Mouse (Mus musculus) lung, embryonic 15.5 days (tissue): ENCODE measurements around the gene Ccl28. TPM values are rescaled to one million over a fixed set of nuclear protein-coding genes. Genes with fewer than 3 reads are reported as not detected.
A peak's percentile ranks its signal among the peaks of the same experiment; 100 is the strongest.
"Not testable (repeated sequence)": the region's sequence is repeated elsewhere in the genome, so short reads cannot be mapped to it uniquely, and the experiment has no call there.

ENCODE experiments used
- ATAC-seq: fragments of 200-750 bp; cut with Nextera tagmentation; 2 replicates; pipeline ENCODE4 v1.8.0; 2017; ENCODE audit warnings: moderate number of reproducible peaks, borderline replicate concordance; ENCODE audit not compliant: low FRiP score, low TSS enrichment; ENCODE audit errors: extremely low read depth
- H3K27ac ChIP-seq: fragments of 300-500 bp; sonication (generic); 2 replicates; pipeline ENCODE4 v1.5.1; 2015; ENCODE audit warnings: moderate library complexity, mild to moderate bottlenecking, inconsistent platforms
- H3K27me3 ChIP-seq: fragments of 300-500 bp; sonication (generic); 2 replicates; pipeline ENCODE4 v1.6.1; 2015; ENCODE audit warnings: inconsistent platforms
- H3K36me3 ChIP-seq: fragments of 300-500 bp; sonication (generic); 2 replicates; pipeline ENCODE4 v1.6.1; 2015; ENCODE audit warnings: inconsistent platforms
- H3K4me1 ChIP-seq: fragments of 300-500 bp; sonication (generic); 2 replicates; pipeline ENCODE4 v1.6.1; 2015; ENCODE audit warnings: inconsistent platforms
- H3K4me2 ChIP-seq: fragments of 300-500 bp; sonication (generic); 2 replicates; pipeline ENCODE4 v1.6.1; 2015; ENCODE audit warnings: inconsistent platforms, mild to moderate bottlenecking, moderate library complexity
- H3K4me3 ChIP-seq: fragments of 300-500 bp; sonication (generic); 2 replicates; pipeline ENCODE4 v1.5.1; 2015; ENCODE audit warnings: mild to moderate bottlenecking, inconsistent platforms
- H3K9ac ChIP-seq: fragments of 300-500 bp; sonication (generic); 2 replicates; pipeline ENCODE4 v1.6.1; 2015; ENCODE audit warnings: inconsistent platforms
- H3K9me3 ChIP-seq: fragments of 300-500 bp; sonication (generic); 2 replicates; pipeline ENCODE4 v1.6.1; 2016; ENCODE audit warnings: inconsistent platforms
- WGBS: fragments of 180-500 bp; shearing (Covaris S2); methylation state at CpG from one replicate; pipeline ENCODE4 v1.1.7; 2015; 5-methylcytosine and 5-hydroxymethylcytosine counted together
- polyA plus RNA-seq: library from polyadenylated mRNA; unstranded; fragments of >200 nt; fragmentation: Nextera tagmentation; extraction: Ambion mirVana; gene quantifications from 2 replicates; pipeline ENCODE4 v1.2.1, GENCODE M21; 2015

Ccl28 gene
- polyA plus RNA-seq, 1 experiment from 2014 or later: not detected

GRCm38 (mm10) chr13:119654734-119655133 is 31.1 kb downstream of the Ccl28 start:
- Histone ChIP-seq H3K4me3 (no peak overlapping the region), H3K9ac (no peak overlapping the region), H3K27me3 (no peaks in the 10 kb centered on the region), H3K4me1 (no peaks in the 10 kb centered on the region), H3K27ac (no peak overlapping the region), H3K4me2 (no peak overlapping the region), H3K36me3 (no peaks in the 10 kb centered on the region), H3K9me3 (no peaks in the 10 kb centered on the region)
- ATAC-seq: no peak
- WGBS: 87% methylated on average over 2 of the region's 2 CpGs

DNA sequence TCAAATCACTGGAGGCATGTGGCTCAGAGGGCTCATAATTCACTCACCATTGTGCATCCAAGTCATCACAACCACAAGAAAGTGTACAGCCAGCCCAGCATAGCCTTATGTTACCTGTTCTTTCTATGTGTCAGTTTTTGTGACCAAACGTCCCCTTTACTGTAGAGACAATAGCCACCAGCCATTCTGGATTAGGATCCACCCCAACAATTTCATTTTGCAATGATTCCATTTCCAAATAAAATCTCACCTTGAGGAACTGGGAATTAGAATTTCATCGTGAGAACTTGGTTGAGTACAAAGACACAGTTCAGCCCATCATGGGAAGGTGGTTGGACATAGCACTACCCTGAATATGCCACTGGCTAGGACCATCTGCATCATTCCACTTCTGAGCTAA is 32.6 kb downstream of the Ccl28 start:
- no peaks in the 10 kb centered on the region for H3K27me3 ChIP-seq
- no peaks in the 10 kb centered on the region for H3K4me1 ChIP-seq
- 74% methylated on average over 2 of the region's 2 CpGs for WGBS
- H3K9me3 ChIP-seq: no peaks in the 10 kb centered on the region
- H3K27ac ChIP-seq: no peak overlapping the region
- H3K36me3 ChIP-seq: no peaks in the 10 kb centered on the region
- H3K9ac ChIP-seq: no peak overlapping the region
- H3K4me3 ChIP-seq: no peak overlapping the region
- no peak overlapping the region for H3K4me2 ChIP-seq
- no peak for ATAC-seq

DNA sequence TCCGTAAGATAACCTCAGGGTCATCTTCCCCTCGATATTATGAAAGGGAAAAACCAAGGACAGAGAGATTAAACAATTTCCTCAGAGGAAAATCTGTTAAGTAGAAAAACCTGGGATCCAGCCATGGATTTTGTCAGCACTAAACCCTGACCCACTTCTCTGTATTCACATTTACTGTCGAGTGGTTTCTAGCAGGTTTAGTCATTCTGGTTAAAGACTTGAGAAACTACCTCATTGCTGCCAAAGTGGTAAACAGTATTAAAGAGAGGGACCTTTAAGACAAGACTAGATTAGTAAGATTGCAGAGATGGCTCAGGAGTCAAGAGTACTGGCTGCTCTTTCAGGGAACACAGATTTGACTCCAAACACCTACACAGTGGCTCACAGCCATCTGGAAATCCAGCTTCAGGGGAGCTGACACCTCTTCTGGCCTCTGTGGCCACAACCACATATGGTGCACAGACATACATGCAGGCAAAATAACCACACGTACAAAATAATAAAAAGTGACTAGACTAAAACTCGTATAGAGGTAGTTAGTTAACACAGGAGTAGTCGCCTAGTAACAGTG is 33.3 kb downstream of the Ccl28 start:
- H3K4me3 ChIP-seq: no peak overlapping the region
- H3K9me3 ChIP-seq: no peaks in the 10 kb centered on the region
- H3K27me3 ChIP-seq: no peaks in the 10 kb centered on the region
- H3K9ac ChIP-seq: no peak overlapping the region
- no peak overlapping the region for H3K27ac ChIP-seq
- H3K4me1 ChIP-seq: no peaks in the 10 kb centered on the region
- 70% methylated on average over 6 of the region's 6 CpGs for WGBS
- no peak for ATAC-seq
- H3K36me3 ChIP-seq: no peaks in the 10 kb centered on the region
- no peak overlapping the region for H3K4me2 ChIP-seq

- not testable (repeated sequence) for H3K36me3 ChIP-seq, H3K4me3 ChIP-seq, H3K27ac ChIP-seq, H3K27me3 ChIP-seq, ATAC-seq, H3K9ac ChIP-seq, H3K9me3 ChIP-seq, H3K4me2 ChIP-seq, H3K4me1 ChIP-seq
- 84% methylated on average over 7 of the region's 9 CpGs for WGBS
These were observed 37.8 kb downstream of the Ccl28 start for GRCm38 (mm10) chr13:119661420-119661819.

DNA sequence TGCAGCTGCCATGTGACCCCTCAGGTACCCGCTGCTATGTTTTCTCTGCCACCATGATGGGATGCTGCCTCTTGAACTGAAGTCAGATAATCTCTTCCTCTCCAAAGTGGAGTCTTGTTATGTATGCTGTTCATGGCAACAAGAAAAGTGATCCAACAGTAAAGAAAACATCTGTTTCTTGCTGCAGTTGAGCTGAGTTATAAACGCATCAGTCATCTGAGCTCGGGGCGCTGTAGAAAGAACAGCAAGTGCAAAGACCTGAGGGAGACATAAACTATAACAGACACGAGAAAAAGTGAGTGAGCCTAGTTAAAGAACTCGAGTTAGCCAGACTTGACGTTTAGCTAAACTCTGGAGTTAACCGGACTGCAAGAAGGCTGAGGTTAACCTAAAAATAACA is 55.2 kb downstream of the Ccl28 start:
- no peak overlapping the region for H3K27ac ChIP-seq
- H3K36me3 ChIP-seq: no peaks in the 10 kb centered on the region
- 56% methylated on average over 8 of the region's 8 CpGs for WGBS
- no peak overlapping the region for H3K9ac ChIP-seq
- H3K4me1 ChIP-seq: no peaks in the 10 kb centered on the region
- no peaks in the 10 kb centered on the region for H3K27me3 ChIP-seq
- ATAC-seq: no peak
- H3K4me3 ChIP-seq: no peak overlapping the region
- H3K4me2 ChIP-seq: no peak overlapping the region
- no peaks in the 10 kb centered on the region for H3K9me3 ChIP-seq

DNA sequence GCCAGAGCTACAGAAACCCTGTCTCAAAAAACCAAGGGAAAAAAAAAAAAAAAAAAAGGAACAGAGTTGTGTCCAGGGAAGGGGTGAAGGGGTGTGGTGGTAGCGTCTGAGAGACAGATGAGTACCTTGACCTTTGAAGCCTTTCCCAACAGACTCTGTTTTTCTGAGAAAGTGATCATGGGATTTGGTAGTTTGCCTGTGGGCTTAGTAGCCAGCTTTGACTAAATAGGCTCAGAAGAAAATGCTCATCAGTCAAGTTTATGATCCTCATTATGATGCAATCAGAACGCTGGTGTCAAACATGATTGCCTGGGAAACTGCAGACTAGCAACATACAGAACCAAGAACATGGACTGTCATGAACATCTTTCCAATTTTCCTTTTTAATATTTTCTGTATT is 56.1 kb downstream of the Ccl28 start:
- H3K36me3 ChIP-seq: no peaks in the 10 kb centered on the region
- no peaks in the 10 kb centered on the region for H3K4me1 ChIP-seq
- 62% methylated on average over 2 of the region's 2 CpGs for WGBS
- H3K9me3 ChIP-seq: no peaks in the 10 kb centered on the region
- no peak overlapping the region for H3K9ac ChIP-seq
- no peak overlapping the region for H3K4me3 ChIP-seq
- no peaks in the 10 kb centered on the region for H3K27me3 ChIP-seq
- no peak overlapping the region for H3K27ac ChIP-seq
- ATAC-seq: no peak
- H3K4me2 ChIP-seq: no peak overlapping the region

DNA sequence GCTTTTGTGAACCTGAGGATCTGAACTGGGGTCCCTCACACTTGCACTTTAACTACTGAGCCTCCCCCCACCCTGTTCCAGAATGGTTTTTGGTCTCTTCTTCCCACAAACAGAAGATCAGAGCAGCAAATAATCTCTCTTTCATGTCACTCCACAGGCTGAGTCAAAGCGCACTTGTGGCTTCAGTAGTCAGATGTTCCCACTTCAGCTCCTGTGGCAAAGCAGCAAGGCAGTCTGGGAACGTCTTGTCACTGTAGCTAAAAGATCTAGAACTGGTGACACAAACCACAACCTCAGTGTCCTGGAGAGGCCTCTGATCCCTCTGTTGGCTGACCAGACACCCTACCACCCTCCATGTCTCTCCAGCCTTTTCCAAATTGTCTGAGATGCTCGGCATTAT is 57.5 kb downstream of the Ccl28 start:
- Histone ChIP-seq H3K4me1 (no peaks in the 10 kb centered on the region), H3K9ac (no peak overlapping the region), H3K36me3 (no peaks in the 10 kb centered on the region), H3K27ac (no peak overlapping the region), H3K9me3 (no peaks in the 10 kb centered on the region), H3K27me3 (no peaks in the 10 kb centered on the region), H3K4me3 (no peak overlapping the region), H3K4me2 (no peak overlapping the region)
- no peak for ATAC-seq
- 59% methylated on average over 3 of the region's 3 CpGs for WGBS

DNA sequence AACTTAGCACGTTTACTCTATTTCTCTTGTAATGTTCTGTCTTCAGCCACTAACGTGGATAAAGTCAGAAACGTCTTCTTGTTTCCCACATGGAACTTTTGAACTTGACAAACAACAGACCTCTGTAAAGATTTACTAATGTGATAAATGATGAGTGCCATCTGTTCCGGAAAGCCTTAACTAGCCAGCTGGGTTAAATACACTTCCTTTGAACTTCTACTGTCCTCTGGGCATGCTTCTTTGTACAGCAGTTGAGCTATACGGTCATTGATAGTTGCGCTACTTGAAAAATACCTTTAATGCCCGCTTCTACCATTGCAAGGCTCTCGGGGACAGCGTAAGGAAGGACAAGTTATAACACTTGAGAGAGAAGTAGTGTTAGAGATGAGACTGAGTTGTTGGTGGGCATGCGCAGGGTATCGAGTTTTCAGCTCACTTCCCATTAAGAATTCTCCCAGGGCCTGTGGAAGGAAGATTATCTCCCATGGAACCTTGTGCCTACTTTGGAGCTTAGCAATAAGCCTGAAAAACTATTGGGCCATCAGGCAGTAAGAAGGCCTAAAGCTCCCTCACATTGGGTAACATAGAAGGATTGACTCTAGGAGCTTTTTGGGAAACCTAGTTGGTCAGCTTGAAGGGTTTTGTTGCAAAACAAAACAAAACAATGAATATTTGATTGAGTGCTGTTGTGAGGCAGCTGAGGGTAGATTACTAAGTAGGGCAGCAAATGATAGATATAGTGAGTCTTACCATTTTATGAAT is 61.0 kb downstream of the Ccl28 start:
- Histone ChIP-seq H3K4me2 (no peak overlapping the region), H3K9ac (no peak overlapping the region), H3K27ac (no peak overlapping the region), H3K27me3 (no peaks in the 10 kb centered on the region), H3K9me3 (no peaks in the 10 kb centered on the region), H3K36me3 (no peaks in the 10 kb centered on the region), H3K4me3 (no peak overlapping the region), H3K4me1 (0 out of 2 replicates have a peak, but pooled peaks cover 8% of the 10 kb centered on the region)
- 63% methylated on average over 11 of the region's 11 CpGs for WGBS
- ATAC-seq: peak; percentile 57; the same call in 1 of the 2 replicates

GRCm38 (mm10) chr13:119689709-119690038 is 66.1 kb downstream of the Ccl28 start:
- 0 out of 2 replicates have a peak, but pooled peaks cover 4% of the 10 kb centered on the region for H3K36me3 ChIP-seq
- H3K9me3 ChIP-seq: no peaks in the 10 kb centered on the region
- no peaks in the 10 kb centered on the region for H3K27me3 ChIP-seq
- ATAC-seq: no peak
- H3K4me1 ChIP-seq: peaks cover 29% of the 10 kb centered on the region
- WGBS: 7% methylated on average over 5 of the region's 5 CpGs
- peak overlapping the region; percentile 74 for H3K4me3 ChIP-seq
- H3K9ac ChIP-seq: no peak overlapping the region
- H3K4me2 ChIP-seq: peak overlapping the region; percentile 48
- H3K27ac ChIP-seq: peak overlapping the region; percentile 51

- ATAC-seq: peak; percentile 100
- Histone ChIP-seq H3K9me3 (no peaks in the 10 kb centered on the region), H3K27ac (peak within 1 kb of the TSS; percentile 94), H3K27me3 (no peaks in the 10 kb centered on the region), H3K36me3 (0 out of 2 replicates have a peak, but pooled peaks cover 5% of the 10 kb centered on the region), H3K4me2 (peak within 1 kb of the TSS; percentile 75), H3K4me3 (peak within 1 kb of the TSS; percentile 74), H3K4me1 (peaks cover 29% of the 10 kb centered on the region), H3K9ac (peak within 1 kb of the TSS; percentile 84)
- WGBS: under 1% methylated on average over 59 of the region's 59 CpGs
These were observed 66.6 kb downstream of the Ccl28 start, which contains the start of gene Hmgcs1 for GRCm38 (mm10) chr13:119690039-119690728. Gene Hmgcs1 (plus strand): TSS chr13:119690379.

DNA sequence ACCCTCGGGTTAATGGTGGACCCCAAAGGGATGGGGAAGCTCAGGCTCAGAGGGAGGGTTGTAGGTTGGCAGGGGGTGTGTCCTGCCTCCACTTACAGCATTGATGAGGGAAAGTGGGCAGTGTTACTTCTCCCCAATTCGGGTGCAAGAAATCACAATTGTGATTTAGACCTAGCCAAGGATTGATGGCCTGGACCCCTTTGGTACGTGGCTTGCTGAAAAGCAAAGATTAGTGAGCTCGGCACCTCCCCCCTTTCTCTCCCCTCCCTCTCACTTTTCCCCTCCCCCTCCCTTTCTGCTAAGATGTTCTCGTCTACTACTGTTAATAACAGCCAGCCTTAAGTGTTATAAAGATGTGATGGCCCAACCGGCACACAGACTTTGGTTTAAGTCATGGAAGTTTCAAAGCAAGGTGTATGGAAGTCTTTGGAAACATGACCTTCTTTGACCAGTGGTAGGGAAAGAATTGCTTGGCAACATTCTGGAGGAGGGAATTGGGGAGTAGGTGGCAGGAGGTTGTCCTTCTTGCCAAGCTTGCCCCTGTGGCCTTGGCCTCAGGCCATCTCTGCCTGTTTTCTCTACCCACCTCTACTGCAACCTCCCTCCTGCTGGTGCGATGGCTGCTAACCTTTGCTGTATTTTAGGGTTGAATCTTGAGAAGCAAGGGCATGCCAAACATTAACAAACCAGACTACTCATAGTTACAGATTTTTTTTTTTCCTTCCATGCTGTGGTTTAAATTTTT is 67.4 kb downstream of the Ccl28 start:
- peaks cover 9% of the 10 kb centered on the region; the same call in 1 of the 2 replicates for H3K36me3 ChIP-seq
- H3K27ac ChIP-seq: peak overlapping the region; percentile 94
- peak overlapping the region; percentile 75 for H3K4me2 ChIP-seq
- H3K4me1 ChIP-seq: peaks cover 34% of the 10 kb centered on the region
- WGBS: 2% methylated on average over 7 of the region's 7 CpGs
- peak overlapping the region; percentile 84 for H3K9ac ChIP-seq
- H3K4me3 ChIP-seq: peak overlapping the region; percentile 74
- no peak; the same call in 1 of the 2 replicates for ATAC-seq
- H3K27me3 ChIP-seq: no peaks in the 10 kb centered on the region
- no peaks in the 10 kb centered on the region for H3K9me3 ChIP-seq
